In the genomic region with DNA sequence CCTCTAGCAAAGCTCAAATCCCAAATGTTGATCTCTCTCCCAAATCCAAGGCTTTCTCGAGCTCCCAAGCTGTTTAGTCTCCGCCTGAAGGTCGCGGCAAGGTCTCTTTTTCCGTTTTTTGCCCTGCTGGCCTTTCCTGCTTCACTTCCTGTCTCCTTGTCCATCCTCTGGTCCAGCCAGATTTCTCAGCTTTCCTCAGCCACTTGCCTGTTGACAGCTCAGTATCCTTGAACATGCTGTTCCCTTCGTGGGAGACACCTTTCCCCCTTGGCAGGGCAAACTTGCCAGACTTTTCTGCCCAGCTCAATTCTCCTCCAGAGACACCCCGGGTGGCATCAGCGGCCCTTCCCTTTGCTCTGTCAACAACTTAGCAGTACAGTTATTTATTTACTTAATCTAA, we compare ENCODE assay signal across 11 mouse cellular contexts. TPM values are rescaled to one million over a fixed set of nuclear protein-coding genes. Genes with fewer than 3 reads are reported as not detected.
DNase-seq lines count a peak whose midpoint lies in the region; ATAC-seq lines count a peak whose summit lies in the region.
"Had no signal": no experiment of that assay in that cellular context is flagged by ENCODE, and none has a peak within 500 bp of the region (broad histone marks: within the 10 kb centered on the region; RNA-seq: fewer than 3 reads in every experiment).

No protein-coding gene starts in this region.

- H3K9me3 ChIP-seq in midbrain, embryonic 11.5 days (ENCODE audit: control insufficient read depth, low read length) = no peaks in the 10 kb centered on the region
- no peaks in the 10 kb centered on the region for H3K9me3 ChIP-seq in midbrain, embryonic 13.5 days
- no peaks in the 10 kb centered on the region for H3K9me3 ChIP-seq in hindbrain, embryonic 11.5 days (ENCODE audit: control insufficient read depth, low read length)

- no peak overlapping the region for H3K4me3 ChIP-seq in midbrain, embryonic 11.5 days (ENCODE audit: low read depth, low read length)
- H3K4me3 ChIP-seq in midbrain, embryonic 13.5 days (replicated peaks) = no peak overlapping the region
- no peak overlapping the region for H3K4me3 ChIP-seq in hindbrain, embryonic 11.5 days (ENCODE audit: low read depth, low read length)

- no peak overlapping the region for H3K27ac ChIP-seq in midbrain, embryonic 11.5 days (ENCODE audit: low read depth, low read length)
- H3K27ac ChIP-seq in midbrain, embryonic 13.5 days = no peak overlapping the region
- H3K27ac ChIP-seq in hindbrain, embryonic 11.5 days (ENCODE audit: low read depth, low read length) = no peak overlapping the region

- no peak overlapping the region for H3K4me2 ChIP-seq in midbrain, embryonic 11.5 days
- no peak overlapping the region for H3K4me2 ChIP-seq in midbrain, embryonic 13.5 days (replicated peaks)
- no peak overlapping the region for H3K4me2 ChIP-seq in hindbrain, embryonic 11.5 days (replicated peaks; ENCODE audit: low read depth, low read length)

- no peaks in the 10 kb centered on the region for H3K36me3 ChIP-seq in midbrain, embryonic 11.5 days (ENCODE audit: control insufficient read depth, insufficient read depth, low read length)
- H3K36me3 ChIP-seq in midbrain, embryonic 13.5 days = peaks cover 5% of the 10 kb centered on the region; the same call in 1 of the 2 replicates
- no peaks in the 10 kb centered on the region for H3K36me3 ChIP-seq in hindbrain, embryonic 11.5 days (ENCODE audit: control insufficient read depth, insufficient read depth, low read length)

- no peaks in the 10 kb centered on the region for H3K4me1 ChIP-seq in midbrain, embryonic 11.5 days (ENCODE audit: control insufficient read depth, insufficient read depth, low read length)
- H3K4me1 ChIP-seq in midbrain, embryonic 13.5 days (replicated peaks) = no peaks in the 10 kb centered on the region
- no peaks in the 10 kb centered on the region; the same call in 1 of the 2 replicates for H3K4me1 ChIP-seq in hindbrain, embryonic 11.5 days (replicated peaks; ENCODE audit: control insufficient read depth, insufficient read depth, low read length)

- WGBS in midbrain, embryonic 11.5 days = 71% methylated on average over 8 of the region's 8 CpGs
- WGBS in midbrain, embryonic 13.5 days = 82% methylated on average over 8 of the region's 8 CpGs
- WGBS in hindbrain, embryonic 11.5 days = 69% methylated on average over 8 of the region's 8 CpGs

- DNase-seq in adrenal gland, postnatal 14 days = peak; percentile 46
- no peak for DNase-seq in adrenal gland, postnatal 4 days (ENCODE audit: low spot score in 2 of 2)
- peak; percentile 69 for DNase-seq in midbrain, embryonic 11.5 days (ENCODE audit: low spot score, missing footprints)
- DNase-seq in kidney, postnatal 14 days = peak; percentile 47
- DNase-seq in testis, postnatal 14 days (ENCODE audit: low spot score) = peak; percentile 41
- no peak for DNase-seq in hindbrain, embryonic 11.5 days (ENCODE audit: low spot score)
- DNase-seq in layer of hippocampus, adult 9-11 months = no peak
- DNase-seq: embryo, embryonic 11 days had no signal

- ATAC-seq in midbrain, embryonic 11.5 days (ENCODE audit: low FRiP score) = no peak
- no peak for ATAC-seq in midbrain, embryonic 13.5 days
- no peak for ATAC-seq in hindbrain, embryonic 11.5 days (ENCODE audit: low FRiP score)
- ATAC-seq: forebrain, embryonic 14.5 days had no signal

- H3K9ac ChIP-seq in midbrain, embryonic 11.5 days (ENCODE audit: low read length) = no peak overlapping the region
- H3K9ac ChIP-seq in midbrain, embryonic 13.5 days (replicated peaks) = no peak overlapping the region
- no peak overlapping the region for H3K9ac ChIP-seq in hindbrain, embryonic 11.5 days (ENCODE audit: low read depth, low read length)

- H3K27me3 ChIP-seq in midbrain, embryonic 11.5 days (ENCODE audit: control insufficient read depth, insufficient read depth, low read length) = no peaks in the 10 kb centered on the region
- H3K27me3 ChIP-seq in midbrain, embryonic 13.5 days = no peaks in the 10 kb centered on the region
- H3K27me3 ChIP-seq in hindbrain, embryonic 11.5 days (ENCODE audit: control insufficient read depth, insufficient read depth, low read length) = no peaks in the 10 kb centered on the region

RNA-seq across cellular contexts. Expression of gene Cdc25a, which starts 24.4 kb away (rescaled TPM):
- total RNA-seq in adrenal gland, postnatal 14 days (2021) = 14.6 and 16.7 TPM in 2 replicates
- 10 to 100 TPM; 25.5 to 28.3 TPM for total RNA-seq in adrenal gland, postnatal 4 days (2021)
- 33.6 and 36.9 TPM in 2 replicates for polyA plus RNA-seq in midbrain, embryonic 11.5 days (2014; fragmentation: Nextera tagmentation; extraction: Ambion mirVana)
- 20.2 and 23.1 TPM in 2 replicates for polyA plus RNA-seq in midbrain, embryonic 13.5 days (2015; fragmentation: Nextera tagmentation; extraction: Ambion mirVana)
- 24.6 and 33.5 TPM in 2 replicates for polyA plus RNA-seq in hindbrain, embryonic 11.5 days (2014; fragmentation: Nextera tagmentation; extraction: Ambion mirVana)

RNA-seq across cellular contexts. Expression of gene Map4, which starts 31.5 kb away (rescaled TPM):
- total RNA-seq in adrenal gland, postnatal 14 days (2021) = 85.4 and 94.2 TPM in 2 replicates
- 100 to 1,000 TPM; 118 to 124 TPM for total RNA-seq in adrenal gland, postnatal 4 days (2021)
- polyA plus RNA-seq in midbrain, embryonic 11.5 days (2014; fragmentation: Nextera tagmentation; extraction: Ambion mirVana) = 80.1 and 81.4 TPM in 2 replicates
- 127 and 129 TPM in 2 replicates for polyA plus RNA-seq in midbrain, embryonic 13.5 days (2015; fragmentation: Nextera tagmentation; extraction: Ambion mirVana)
- polyA plus RNA-seq in hindbrain, embryonic 11.5 days (2014; fragmentation: Nextera tagmentation; extraction: Ambion mirVana) = 78.9 and 98.7 TPM in 2 replicates

RNA-seq across cellular contexts. Expression of gene Camp, which starts 50.4 kb away (rescaled TPM):
- total RNA-seq in adrenal gland, postnatal 14 days (2021) = 2.4 and 5.2 TPM in 2 replicates
- total RNA-seq in adrenal gland, postnatal 4 days (2021) = 10 to 100 TPM; 11.6 to 32.1 TPM
- polyA plus RNA-seq in midbrain, embryonic 11.5 days (2014; fragmentation: Nextera tagmentation; extraction: Ambion mirVana) = 0.25 and 0.30 TPM in 2 replicates
- 0.22 and 0.55 TPM in 2 replicates for polyA plus RNA-seq in midbrain, embryonic 13.5 days (2015; fragmentation: Nextera tagmentation; extraction: Ambion mirVana)
- 0.28 and 0.31 TPM in 2 replicates for polyA plus RNA-seq in hindbrain, embryonic 11.5 days (2014; fragmentation: Nextera tagmentation; extraction: Ambion mirVana)
- total RNA-seq: left cerebral cortex, adult 8-10 months had no signal
- polyA plus RNA-seq: forebrain, embryonic 14.5 days had no signal

Comparison
In these comparisons a context has a peak if more than half of its experiments do, and no peak if none do; other contexts are left out.
1. DNase-seq: peak in adrenal gland, postnatal 14 days (single experiment), midbrain, embryonic 11.5 days (single experiment), kidney, postnatal 14 days (single experiment) and testis, postnatal 14 days (single experiment); none in adrenal gland, postnatal 4 days (0 of 2), hindbrain, embryonic 11.5 days (single experiment) and layer of hippocampus, adult 9-11 months (single experiment).